Mouse (Mus musculus): ENCODE measurements around the gene Olfr317.
"Not testable (repeated sequence)": the region's sequence is repeated elsewhere in the genome, so short reads cannot be mapped to it uniquely, and the experiment has no call there.

DNA sequence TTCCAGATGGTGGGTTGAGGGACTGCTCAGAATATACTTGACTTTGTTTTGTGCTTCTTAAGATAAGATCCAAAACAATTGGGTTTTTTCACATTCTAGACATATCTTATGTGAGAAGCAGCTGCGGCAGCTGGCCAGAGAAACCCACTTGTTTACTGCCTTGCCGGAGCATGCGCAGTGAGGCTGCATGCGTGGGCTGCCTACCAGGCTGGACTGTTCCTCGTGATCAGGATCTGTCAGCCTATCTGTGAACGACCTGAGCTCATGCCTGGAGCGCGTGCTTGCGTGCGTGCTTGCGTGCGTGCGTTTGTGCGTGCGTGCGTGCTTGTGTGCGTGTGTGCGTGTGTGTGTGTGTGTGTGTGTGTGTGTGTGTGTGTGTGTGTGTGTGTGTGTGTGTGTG lies 12.1 kb upstream of the Olfr317 start:
- not testable (repeated sequence) for TF ChIP-seq CTCF (IDR thresholded peaks at IDR 0.05; ENCODE audit: low read depth, low read length); POLR2A (IDR thresholded peaks at IDR 0.05; ENCODE audit: extremely low read depth, insufficient read depth, low read length)
